Mouse (Mus musculus) retina, embryonic 14.5 days (tissue): ENCODE results near the gene Ttc27.

ENCODE experiments used
- DNase-seq: peaks from one replicate; pipeline ENCODE4 v3.0.0-alpha.2; 2015; ENCODE audit warnings: low spot score

Ttc27 gene

GRCm38 (mm10) chr17:74753628-74754104 lies 36.1 kb downstream of the Ttc27 start:
- DNase-seq, result no peak

GRCm38 (mm10) chr17:74754369-74755118 lies 37.0 kb downstream of the Ttc27 start:
- DNase-seq, result no peak

- no peak for DNase-seq
Measured at GRCm38 (mm10) chr17:74769390-74769811, 51.9 kb downstream of the Ttc27 start.

- no peak for DNase-seq
Measured at GRCm38 (mm10) chr17:74772364-74772763, 54.8 kb downstream of the Ttc27 start.

GRCm38 (mm10) chr17:74773556-74773955 lies 56.0 kb downstream of the Ttc27 start:
- no peak for DNase-seq

- no peak for DNase-seq
Measured at GRCm38 (mm10) chr17:74780133-74780532, 62.6 kb downstream of the Ttc27 start.

- no peak for DNase-seq
Measured at GRCm38 (mm10) chr17:74780627-74781026, 63.1 kb downstream of the Ttc27 start.

GRCm38 (mm10) chr17:74781911-74782310 lies 64.4 kb downstream of the Ttc27 start:
- DNase-seq, result no peak

GRCm38 (mm10) chr17:74785586-74785985 lies 68.1 kb downstream of the Ttc27 start:
- no peak for DNase-seq

GRCm38 (mm10) chr17:74786198-74786734 lies 68.7 kb downstream of the Ttc27 start:
- DNase-seq, result no peak

- no peak for DNase-seq
Measured at GRCm38 (mm10) chr17:74796023-74796699, 78.6 kb downstream of the Ttc27 start.

GRCm38 (mm10) chr17:74799865-74800264 lies 82.3 kb downstream of the Ttc27 start:
- DNase-seq, result no peak

- DNase-seq, result no peak
Measured at GRCm38 (mm10) chr17:74802765-74803164, 85.2 kb downstream of the Ttc27 start.

- DNase-seq, result no peak
Measured at GRCm38 (mm10) chr17:74803835-74804234, 86.3 kb downstream of the Ttc27 start.

- DNase-seq, result no peak
Measured at GRCm38 (mm10) chr17:74804321-74804930, 86.9 kb downstream of the Ttc27 start.

GRCm38 (mm10) chr17:74807509-74808248 lies 90.1 kb downstream of the Ttc27 start:
- no peak for DNase-seq

- no peak for DNase-seq
Measured at GRCm38 (mm10) chr17:74808330-74808729, 90.8 kb downstream of the Ttc27 start.

GRCm38 (mm10) chr17:74808901-74809300 lies 91.4 kb downstream of the Ttc27 start:
- no peak for DNase-seq

GRCm38 (mm10) chr17:74810892-74811625 lies 93.5 kb downstream of the Ttc27 start:
- peak; percentile 79 for DNase-seq

GRCm38 (mm10) chr17:74819711-74820110 lies 102.2 kb downstream of the Ttc27 start:
- no peak for DNase-seq

- no peak for DNase-seq
Measured at GRCm38 (mm10) chr17:74830851-74831250, 113.3 kb downstream of the Ttc27 start.
